Mouse (Mus musculus): Measurements from ENCODE around the gene Prom2. TPM values are rescaled to one million over a fixed set of nuclear protein-coding genes. Genes with fewer than 3 reads are reported as not detected.

Prom2 gene
- polyA plus RNA-seq, 1 experiment from 2014 or later: 3.3 TPM

DNA sequence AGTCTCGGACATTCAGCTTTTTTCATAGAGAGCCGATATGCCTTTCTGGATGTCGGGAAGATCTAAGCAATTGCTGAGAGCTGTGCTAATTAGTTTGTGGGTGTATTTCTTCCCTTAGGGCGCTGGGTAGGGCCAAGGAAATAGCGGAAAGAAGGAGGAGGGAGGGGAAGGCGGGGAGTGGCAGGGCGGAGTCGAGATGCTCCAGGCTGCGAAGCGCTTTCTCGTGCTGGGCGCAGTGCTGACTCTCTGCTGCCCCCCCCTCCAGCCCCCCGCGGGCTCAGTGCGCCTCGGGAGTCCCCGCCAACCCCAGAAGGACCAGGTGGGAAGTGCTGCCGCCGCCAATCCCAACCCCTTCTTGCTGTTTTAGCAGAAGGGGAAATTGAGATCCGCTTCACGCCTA lies 58.3 kb downstream of the Prom2 start:
- Histone ChIP-seq H3K4me3 (ENCODE audit: low read depth, low read length) (peak overlapping the region; percentile 55), H3K9me3 (ENCODE audit: control insufficient read depth, low read length) (no peaks in the 10 kb centered on the region), H3K9ac (ENCODE audit: low read depth, low read length) (no peak overlapping the region; the same call in 1 of the 2 replicates), H3K4me2 (ENCODE audit: low read depth, low read length) (peak overlapping the region; percentile 80), H3K36me3 (ENCODE audit: control insufficient read depth, insufficient read depth, low read length) (no peaks in the 10 kb centered on the region), H3K27me3 (replicated peaks; ENCODE audit: control insufficient read depth, insufficient read depth, low read length) (peaks cover 53% of the 10 kb centered on the region), H3K27ac (replicated peaks; ENCODE audit: low read depth, low read length) (no peak overlapping the region), H3K4me1 (ENCODE audit: control insufficient read depth, insufficient read depth, low read length) (peaks cover 26% of the 10 kb centered on the region)
- peak; percentile 54 for DNase-seq (ENCODE audit: low spot score)
- peak; percentile 16; the same call in 1 of the 2 replicates for ATAC-seq (ENCODE audit: low read depth)
- under 1% methylated on average over 20 of the region's 21 CpGs for WGBS

GRCm38 (mm10) chr2:127482533-127482911 lies 58.7 kb downstream of the Prom2 start:
- peak; percentile 92 for DNase-seq (ENCODE audit: low spot score)
- H3K4me1 ChIP-seq (ENCODE audit: control insufficient read depth, insufficient read depth, low read length): peaks cover 26% of the 10 kb centered on the region
- no peak overlapping the region for H3K27ac ChIP-seq (replicated peaks; ENCODE audit: low read depth, low read length)
- no peaks in the 10 kb centered on the region for H3K36me3 ChIP-seq (ENCODE audit: control insufficient read depth, insufficient read depth, low read length)
- peak; percentile 83 for ATAC-seq (ENCODE audit: low read depth)
- H3K4me3 ChIP-seq (ENCODE audit: low read depth, low read length): peak overlapping the region; percentile 55
- WGBS: under 1% methylated on average over 15 of the region's 21 CpGs
- peaks cover 53% of the 10 kb centered on the region for H3K27me3 ChIP-seq (replicated peaks; ENCODE audit: control insufficient read depth, insufficient read depth, low read length)
- peak overlapping the region; percentile 67 for H3K9ac ChIP-seq (ENCODE audit: low read depth, low read length)
- H3K4me2 ChIP-seq (ENCODE audit: low read depth, low read length): peak overlapping the region; percentile 80
- H3K9me3 ChIP-seq (ENCODE audit: control insufficient read depth, low read length): no peaks in the 10 kb centered on the region

GRCm38 (mm10) chr2:127481841-127482532 lies 59.3 kb downstream of the Prom2 start:
- ATAC-seq (ENCODE audit: low read depth) (peak; percentile 49), DNase-seq (ENCODE audit: low spot score) (no peak)
- under 1% methylated on average over 35 of the region's 59 CpGs for WGBS
- Histone ChIP-seq H3K4me1 (ENCODE audit: control insufficient read depth, insufficient read depth, low read length) (peaks cover 26% of the 10 kb centered on the region), H3K9me3 (ENCODE audit: control insufficient read depth, low read length) (no peaks in the 10 kb centered on the region), H3K27ac (replicated peaks; ENCODE audit: low read depth, low read length) (peak overlapping the region; percentile 34; the same call in 1 of the 2 replicates), H3K4me2 (ENCODE audit: low read depth, low read length) (peak overlapping the region; percentile 80), H3K4me3 (ENCODE audit: low read depth, low read length) (peak overlapping the region; percentile 55), H3K9ac (ENCODE audit: low read depth, low read length) (peak overlapping the region; percentile 67), H3K36me3 (ENCODE audit: control insufficient read depth, insufficient read depth, low read length) (no peaks in the 10 kb centered on the region), H3K27me3 (replicated peaks; ENCODE audit: control insufficient read depth, insufficient read depth, low read length) (peaks cover 53% of the 10 kb centered on the region)

DNA sequence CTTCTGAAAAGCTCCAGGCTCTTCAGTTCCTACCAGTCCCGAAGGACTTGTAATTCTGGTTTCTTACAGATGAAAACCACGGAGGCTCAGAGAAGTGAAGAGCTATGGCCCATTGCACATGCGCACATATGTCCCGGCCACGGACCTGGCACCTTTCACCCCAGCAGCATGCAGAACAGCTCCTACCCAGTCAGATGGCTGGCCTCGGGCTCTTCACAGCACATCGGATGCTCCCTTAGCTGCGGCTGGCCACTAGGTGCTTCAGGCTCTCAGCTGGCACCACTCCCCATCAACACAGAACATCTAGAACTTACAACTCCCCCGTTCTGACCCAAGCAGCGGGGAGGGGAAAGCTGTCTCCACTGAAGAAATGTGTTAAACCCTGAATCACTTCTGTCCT lies 61.5 kb downstream of the Prom2 start:
- WGBS: 65% methylated on average over 10 of the region's 10 CpGs

DNA sequence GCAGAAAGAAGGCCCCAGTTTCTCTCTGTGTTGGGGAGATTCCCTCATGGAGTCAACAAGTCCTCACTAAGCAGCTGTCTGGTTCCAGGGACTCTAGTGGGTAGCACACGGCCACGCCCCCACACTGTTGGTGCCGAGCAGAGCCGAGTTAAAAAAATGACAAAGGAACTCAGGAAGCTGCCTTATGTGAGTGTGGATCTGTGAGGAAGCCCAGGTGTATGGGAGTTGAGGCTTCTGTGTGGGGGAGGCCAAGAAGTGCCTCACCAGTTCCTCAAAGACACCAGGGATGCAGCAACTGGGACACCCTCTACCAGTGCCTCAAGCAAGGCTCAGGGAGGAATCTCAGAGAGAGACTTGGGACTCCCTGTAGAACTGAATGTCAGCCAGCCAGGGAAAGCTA lies 62.1 kb downstream of the Prom2 start:
- Histone ChIP-seq H3K27ac (replicated peaks; ENCODE audit: low read depth, low read length) (no peak overlapping the region), H3K4me2 (ENCODE audit: low read depth, low read length) (no peak overlapping the region), H3K9ac (ENCODE audit: low read depth, low read length) (no peak overlapping the region), H3K4me1 (ENCODE audit: control insufficient read depth, insufficient read depth, low read length) (peaks cover 17% of the 10 kb centered on the region), H3K36me3 (ENCODE audit: control insufficient read depth, insufficient read depth, low read length) (no peaks in the 10 kb centered on the region), H3K4me3 (ENCODE audit: low read depth, low read length) (no peak overlapping the region), H3K9me3 (ENCODE audit: control insufficient read depth, low read length) (no peaks in the 10 kb centered on the region), H3K27me3 (replicated peaks; ENCODE audit: control insufficient read depth, insufficient read depth, low read length) (peaks cover 43% of the 10 kb centered on the region)
- no peak for DNase-seq (ENCODE audit: low spot score)
- no peak for ATAC-seq (ENCODE audit: low read depth)
- WGBS: 80% methylated on average over 4 of the region's 4 CpGs

More for the DNA sequence above, 61.5 kb downstream of the Prom2 start:
- H3K4me3 ChIP-seq (ENCODE audit: low read depth, low read length): no peak overlapping the region
- H3K27me3 ChIP-seq (replicated peaks; ENCODE audit: control insufficient read depth, insufficient read depth, low read length): peaks cover 49% of the 10 kb centered on the region
- H3K4me1 ChIP-seq (ENCODE audit: control insufficient read depth, insufficient read depth, low read length): peaks cover 22% of the 10 kb centered on the region
- H3K27ac ChIP-seq (replicated peaks; ENCODE audit: low read depth, low read length): no peak overlapping the region
- no peaks in the 10 kb centered on the region for H3K9me3 ChIP-seq (ENCODE audit: control insufficient read depth, low read length)
- DNase-seq (ENCODE audit: low spot score) (no peak), ATAC-seq (ENCODE audit: low read depth) (no peak)
- H3K4me2 ChIP-seq (ENCODE audit: low read depth, low read length): no peak overlapping the region
- H3K36me3 ChIP-seq (ENCODE audit: control insufficient read depth, insufficient read depth, low read length): no peaks in the 10 kb centered on the region
- H3K9ac ChIP-seq (ENCODE audit: low read depth, low read length): no peak overlapping the region

Other genes starting within 250 kb of the Prom2 start
- gene Dusp2, start 205.3 kb downstream of the Prom2 start, polyA plus RNA-seq (2014; fragmentation: Nextera tagmentation; extraction: Ambion mirVana): 7.1 and 7.4 TPM in 2 replicates
- 0.09 and 0.14 TPM in 2 replicates for gene Astl, start 202.8 kb downstream of the Prom2 start, polyA plus RNA-seq (2014; fragmentation: Nextera tagmentation; extraction: Ambion mirVana)
- 0.51 and 0.72 TPM in 2 replicates for gene Adra2b, start 178.3 kb downstream of the Prom2 start, polyA plus RNA-seq (2014; fragmentation: Nextera tagmentation; extraction: Ambion mirVana)
- 0.26 and 0.39 TPM in 2 replicates for gene Gpat2, start 116.3 kb downstream of the Prom2 start, polyA plus RNA-seq (2014; fragmentation: Nextera tagmentation; extraction: Ambion mirVana)
- gene Fahd2a, start 96.9 kb downstream of the Prom2 start, polyA plus RNA-seq (2014; fragmentation: Nextera tagmentation; extraction: Ambion mirVana): 16.6 and 19.3 TPM in 2 replicates
- 5.6 and 6.1 TPM in 2 replicates for gene Kcnip3, start 19.4 kb downstream of the Prom2 start, polyA plus RNA-seq (2014; fragmentation: Nextera tagmentation; extraction: Ambion mirVana)
- gene Zfp661, start 45.6 kb upstream of the Prom2 start, polyA plus RNA-seq (2014; fragmentation: Nextera tagmentation; extraction: Ambion mirVana): 4.0 and 5.1 TPM in 2 replicates
- 109 and 113 TPM in 2 replicates for gene Mrps5, start 45.8 kb upstream of the Prom2 start, polyA plus RNA-seq (2014; fragmentation: Nextera tagmentation; extraction: Ambion mirVana)
- gene Mal, start 115.2 kb upstream of the Prom2 start, polyA plus RNA-seq (2014; fragmentation: Nextera tagmentation; extraction: Ambion mirVana): 9.4 and 33.6 TPM in 2 replicates
- 14.0 and 17.8 TPM in 2 replicates for gene Mall, start 188.5 kb upstream of the Prom2 start, polyA plus RNA-seq (2014; fragmentation: Nextera tagmentation; extraction: Ambion mirVana)
- gene Nphp1, start 247.4 kb upstream of the Prom2 start, polyA plus RNA-seq (2014; fragmentation: Nextera tagmentation; extraction: Ambion mirVana): 27.4 and 28.3 TPM in 2 replicates

Measured in embryonic facial prominence, embryonic 14.5 days (tissue).